Mouse (Mus musculus): ENCODE results near the gene Pdia6.

Gene Pdia6

DNA sequence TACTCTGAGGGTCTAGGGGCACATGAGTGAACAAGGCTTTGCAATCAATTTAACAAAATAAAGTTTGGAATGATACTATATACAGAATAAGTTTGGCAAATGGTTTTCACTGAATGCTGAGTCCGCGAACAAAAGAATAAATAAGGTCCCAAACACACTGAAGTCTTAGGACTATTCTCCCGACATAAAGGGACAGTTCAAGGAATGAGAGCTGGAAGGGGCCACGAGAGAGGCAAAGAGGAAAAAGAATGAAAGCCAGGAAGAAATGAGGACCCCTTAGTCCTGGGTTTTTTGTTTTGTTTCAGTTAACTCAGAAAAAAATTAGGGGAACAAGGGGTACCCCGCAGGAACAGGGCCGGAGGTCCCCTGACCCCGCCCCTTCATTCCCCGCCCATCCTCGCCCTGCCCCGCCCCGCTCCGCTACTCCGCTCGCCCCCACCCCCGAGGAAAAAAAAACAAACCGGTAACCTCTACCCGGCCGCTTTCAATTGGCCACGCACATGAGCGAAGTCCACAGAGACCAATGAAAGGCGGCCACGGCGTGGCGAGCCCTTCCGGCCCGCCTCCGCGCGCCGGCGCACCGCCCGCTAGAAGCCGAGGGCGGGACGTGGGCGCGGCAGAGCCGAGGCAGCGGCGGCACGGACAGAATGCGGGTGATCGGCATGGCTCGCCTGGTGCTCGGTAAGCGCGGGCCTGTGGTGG lies at the start of gene Pdia6:
Gene Pdia6, plus strand, starts transcription at position 575 of the 702 bp plus-strand sequence.
- DNase-seq, result peak; percentile 92

DNA sequence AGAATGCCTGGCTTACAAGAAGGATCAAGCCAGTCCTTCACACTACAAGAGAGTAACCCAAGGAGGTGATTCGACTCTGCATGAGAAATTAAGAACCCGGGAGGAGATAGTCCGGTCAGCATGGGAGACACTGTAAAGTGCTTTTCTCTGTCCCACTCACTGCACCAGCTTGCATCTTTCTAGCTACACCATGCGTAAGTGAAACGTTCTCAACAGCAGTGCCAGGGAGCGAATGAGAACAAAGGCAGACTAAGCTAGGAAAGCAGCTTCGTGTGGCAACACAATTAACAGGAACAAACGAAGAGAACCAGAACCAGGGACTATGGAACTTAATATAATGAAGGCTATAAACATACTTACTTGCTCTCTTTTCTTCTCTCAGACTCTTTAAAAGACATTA lies 48.0 kb upstream of the Pdia6 start:
- DNase-seq, result no peak

DNA sequence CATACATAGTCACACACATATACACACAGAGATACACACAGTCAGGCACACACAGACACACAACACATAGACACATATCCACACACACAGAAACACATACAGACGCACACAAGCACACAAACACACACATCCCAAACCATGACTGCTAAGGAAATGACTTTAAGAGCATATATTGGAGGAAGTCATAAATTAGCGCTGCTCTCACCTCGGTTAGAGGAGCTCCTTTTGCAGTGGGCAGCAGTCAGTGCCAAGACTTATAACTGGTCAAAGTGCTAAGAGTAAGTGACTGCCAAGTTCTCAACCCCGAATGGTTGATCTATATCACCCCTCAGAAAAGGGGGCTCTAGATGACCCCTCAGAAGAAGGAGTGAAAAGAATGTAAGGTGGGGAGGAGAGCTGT lies 47.2 kb upstream of the Pdia6 start:
- DNase-seq, result no peak

DNA sequence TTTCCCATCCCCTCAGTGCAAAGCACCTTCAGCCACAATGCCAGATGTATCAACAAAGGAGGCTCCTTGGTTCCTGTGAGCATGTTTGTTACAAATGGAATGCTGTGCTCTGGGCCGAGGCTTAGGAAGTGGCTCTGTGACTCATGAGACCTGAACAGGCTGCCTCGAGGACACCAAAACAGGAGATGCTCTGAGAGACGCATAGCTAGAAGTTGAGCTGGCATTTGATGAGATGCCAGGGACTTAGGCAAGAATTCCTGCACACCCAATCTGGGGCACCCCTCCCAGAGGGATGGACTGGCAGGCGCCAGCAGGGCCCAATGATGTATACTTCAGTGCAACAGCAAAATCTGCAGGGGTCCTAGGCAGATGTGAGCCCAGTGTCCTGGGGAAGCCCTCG lies 45.7 kb upstream of the Pdia6 start:
- no peak for DNase-seq

DNA sequence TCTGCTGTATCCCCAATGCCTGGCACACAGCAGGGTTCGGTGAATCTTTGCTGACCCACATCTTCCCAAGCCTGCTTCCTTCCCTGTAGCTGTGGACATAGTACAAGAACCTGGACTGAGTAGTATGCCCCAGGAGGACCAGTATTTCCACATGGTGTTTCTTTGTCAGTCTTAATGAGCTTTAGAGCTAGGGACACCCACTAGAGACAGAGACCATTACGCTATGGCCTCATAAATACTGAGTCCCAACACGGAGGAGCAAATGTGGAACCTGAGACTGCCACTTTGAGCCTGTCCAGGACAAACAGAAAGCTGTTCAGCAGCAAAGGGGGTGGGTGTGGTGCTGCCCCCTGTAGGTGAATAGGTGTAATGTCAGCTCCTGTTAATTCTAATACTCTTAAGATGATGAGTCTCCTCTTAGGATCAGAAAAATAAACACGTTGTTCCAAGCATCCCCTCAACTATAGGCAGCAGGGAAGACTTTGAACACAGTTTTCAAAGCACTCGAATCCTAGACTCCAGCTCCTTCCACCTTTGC lies 44.4 kb upstream of the Pdia6 start:
- peak; percentile 29 for DNase-seq

DNA sequence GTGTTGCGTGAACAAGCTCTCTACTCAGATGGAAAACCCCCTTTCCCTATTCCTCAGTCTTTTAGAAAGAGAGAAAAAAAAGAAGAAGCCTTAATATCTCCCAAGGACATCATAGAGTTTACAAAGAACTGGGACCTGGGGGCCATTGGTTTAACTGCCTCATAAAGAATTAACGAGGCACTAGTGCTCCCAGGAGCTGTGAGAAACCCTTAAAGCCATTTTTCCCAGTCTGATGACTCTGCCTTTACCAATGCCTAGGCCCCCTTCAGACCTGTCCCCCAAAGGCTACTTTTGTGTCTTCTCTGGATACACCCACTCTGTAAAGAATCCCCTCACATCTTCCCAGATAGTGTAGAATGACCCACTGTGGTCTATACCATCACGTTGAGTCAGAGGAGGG lies 43.3 kb upstream of the Pdia6 start:
- DNase-seq, result no peak

DNA sequence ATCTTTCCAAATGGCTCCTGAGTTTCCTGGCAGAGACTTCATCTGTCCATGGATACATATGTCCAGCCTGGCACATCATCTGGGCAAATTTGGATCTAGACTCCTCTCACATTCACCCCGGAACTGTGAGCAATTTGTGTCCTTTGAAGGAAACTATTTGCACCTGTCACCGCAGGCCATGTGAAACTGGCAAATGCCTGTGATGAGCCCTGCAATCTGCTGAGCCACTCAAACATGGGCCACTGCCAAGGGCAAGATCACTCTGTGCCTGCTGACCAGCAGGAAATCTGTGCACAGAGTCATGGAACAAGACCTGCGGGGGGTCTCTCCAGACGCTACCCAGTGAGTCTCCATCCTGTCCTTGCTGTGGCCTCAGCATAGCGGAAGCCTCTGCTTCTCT lies 41.3 kb upstream of the Pdia6 start:
- no peak for DNase-seq

DNA sequence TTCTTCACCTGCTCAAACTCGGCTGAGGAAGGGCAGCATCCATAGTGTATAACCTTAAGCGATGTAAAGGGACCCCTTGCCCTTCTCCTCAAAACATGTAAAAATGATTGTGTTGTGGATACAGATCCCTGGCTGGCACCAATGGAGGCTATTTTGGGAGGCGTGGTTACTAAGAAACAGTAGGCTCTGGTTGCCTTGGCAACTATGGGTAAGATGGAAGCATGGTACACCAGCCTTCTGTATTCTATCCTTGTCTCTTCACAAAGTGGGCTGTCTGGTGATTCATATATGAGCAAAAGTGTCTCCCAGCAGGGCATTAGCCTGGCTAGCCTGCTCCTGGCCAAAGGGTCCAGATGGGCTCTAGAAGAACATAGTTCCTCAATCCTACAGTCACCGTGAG lies 38.4 kb upstream of the Pdia6 start:
- no peak for DNase-seq

DNA sequence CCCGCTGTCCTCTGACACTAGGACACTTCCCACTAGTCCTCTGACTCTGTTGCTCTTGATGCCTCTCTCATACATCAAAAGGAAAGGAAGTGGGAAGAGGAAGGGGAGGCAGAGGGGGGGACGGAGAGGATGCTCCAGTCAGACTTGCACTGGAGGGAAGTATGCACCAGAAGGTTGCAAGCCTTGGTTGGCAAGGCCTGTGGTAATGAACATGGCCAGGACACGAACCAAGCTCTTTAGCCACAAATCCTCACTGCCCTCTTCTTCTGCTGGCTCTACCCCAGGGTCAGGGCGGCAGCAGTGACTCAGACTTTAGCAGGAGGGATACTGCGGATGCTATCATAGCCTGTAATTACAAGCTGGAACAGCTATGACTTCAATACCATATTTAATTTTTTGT lies 35.8 kb upstream of the Pdia6 start:
- no peak for DNase-seq

DNA sequence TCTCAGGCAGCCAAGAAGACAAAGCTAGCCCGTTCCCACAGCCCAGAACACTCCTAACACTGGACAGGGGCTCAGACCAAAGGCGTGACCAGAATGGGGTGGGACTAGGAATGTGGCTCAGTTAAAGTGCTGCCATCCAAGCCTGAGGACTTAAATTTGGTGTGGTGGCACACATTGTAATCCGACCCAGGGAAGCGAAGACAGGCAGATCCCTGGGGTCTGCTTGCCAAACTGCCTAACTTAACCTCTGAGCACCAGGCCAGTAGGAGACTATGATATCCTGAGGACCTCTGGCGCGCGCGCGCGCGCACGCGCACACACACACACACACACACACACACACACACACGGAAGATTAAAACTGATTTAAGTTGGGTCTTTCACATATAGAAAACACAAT lies 34.8 kb upstream of the Pdia6 start:
- no peak for DNase-seq

DNA sequence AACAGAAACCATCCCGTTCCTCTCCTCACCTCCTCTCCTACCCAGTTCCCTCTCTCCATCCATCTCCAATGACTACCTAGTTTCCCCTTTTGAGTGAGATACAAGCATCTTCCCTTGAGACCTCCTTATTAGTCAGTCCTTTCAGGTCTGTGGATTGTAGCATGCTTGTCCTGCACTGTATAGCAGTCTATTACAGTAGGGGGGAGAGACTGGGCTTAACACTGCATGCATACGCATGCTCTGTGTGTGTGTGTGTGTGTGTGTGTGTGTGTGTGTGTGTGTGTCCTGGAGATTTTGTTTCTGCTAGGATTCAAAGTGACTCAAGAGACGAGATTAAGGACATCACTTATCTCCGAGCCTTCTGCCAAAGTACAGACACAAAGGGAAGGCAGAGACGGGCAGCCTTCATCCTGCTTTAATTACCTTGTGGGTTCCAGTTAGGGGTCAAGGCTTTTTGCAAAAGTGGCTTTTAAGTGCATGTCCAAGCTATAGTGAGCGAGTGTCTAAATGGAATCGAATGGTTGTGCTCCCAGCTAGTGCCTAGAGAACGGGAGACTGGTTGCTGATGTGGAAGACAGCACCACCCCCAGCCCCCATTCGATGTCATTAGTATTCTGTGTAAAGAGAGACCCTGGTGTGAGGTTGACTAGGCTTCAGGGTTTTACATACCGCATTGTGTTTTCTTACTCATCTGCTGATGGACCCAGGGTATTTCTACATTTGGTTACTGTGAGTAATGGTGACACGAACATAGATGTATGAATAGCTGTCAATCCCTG lies 30.6 kb upstream of the Pdia6 start:
- DNase-seq, result no peak

DNA sequence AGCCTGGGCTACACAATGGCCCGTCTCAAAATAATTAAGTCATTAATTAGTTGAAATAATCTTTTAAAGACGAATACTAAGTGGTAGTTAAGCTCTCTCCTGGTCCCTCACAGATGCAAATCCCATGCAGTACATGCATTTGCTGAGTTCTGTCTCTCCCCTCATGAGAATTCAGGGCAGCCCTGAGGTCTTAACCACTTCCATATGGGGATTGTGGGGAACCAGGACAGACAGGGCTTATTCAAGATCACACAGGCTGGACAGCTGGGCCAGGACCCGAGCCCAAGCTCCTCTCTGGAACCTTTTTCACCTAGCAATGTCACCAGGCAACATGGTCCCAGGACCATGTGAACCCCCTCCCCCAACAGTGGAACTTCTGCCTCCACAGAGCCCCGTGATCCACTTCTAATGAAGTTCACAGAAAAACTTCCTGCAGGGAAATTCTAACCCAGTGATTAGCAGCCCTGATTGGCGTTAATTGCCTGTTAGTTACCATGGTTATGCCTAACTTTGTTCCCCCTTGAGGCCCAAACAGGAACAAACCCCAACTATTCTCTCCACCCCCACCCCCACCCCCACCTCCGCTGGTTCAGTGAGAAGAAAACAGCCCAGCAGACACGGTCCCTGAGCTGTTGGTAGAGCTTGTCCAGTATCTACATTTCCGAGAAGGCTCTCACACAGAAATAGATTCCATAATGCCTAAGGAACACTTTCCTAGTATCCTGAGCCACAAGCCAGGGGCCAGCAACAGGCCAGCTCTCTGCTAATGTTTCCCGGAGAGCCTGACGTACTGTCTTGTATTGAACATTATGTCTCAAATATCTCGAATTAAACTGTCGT lies 27.5 kb upstream of the Pdia6 start:
- no peak for DNase-seq

DNA sequence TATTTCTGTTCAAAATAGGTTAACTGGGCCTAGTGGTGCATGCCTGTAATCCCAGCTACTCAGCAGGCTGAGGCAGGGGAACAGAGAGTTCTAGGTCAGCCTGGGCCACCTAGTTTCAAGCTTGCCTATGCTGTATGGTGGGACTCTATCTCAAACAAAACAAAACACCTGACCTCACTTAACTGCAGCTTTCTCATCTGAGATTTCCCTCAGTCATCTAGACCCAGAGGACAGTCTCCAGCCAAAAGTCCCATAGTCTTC lies 27.0 kb upstream of the Pdia6 start:
- DNase-seq, result no peak

DNA sequence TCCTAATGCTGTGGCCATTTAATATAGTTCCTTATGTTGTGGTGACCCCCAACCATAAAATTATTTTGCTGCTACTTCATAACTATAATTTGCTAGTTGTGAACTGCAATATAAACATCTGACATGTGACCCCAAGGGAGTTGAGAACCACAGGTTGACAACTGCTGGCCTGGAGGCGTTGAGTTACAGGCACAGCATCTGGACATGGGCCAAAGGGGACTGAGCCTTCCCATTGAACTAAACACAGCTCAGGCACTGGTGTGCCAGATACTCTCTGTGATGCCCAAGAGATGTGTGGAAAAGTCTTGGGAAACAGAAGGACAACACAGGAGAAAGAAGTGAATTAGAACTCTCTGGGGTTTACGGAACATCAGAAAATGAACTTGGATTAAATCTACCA lies 25.3 kb upstream of the Pdia6 start:
- DNase-seq, result no peak

DNA sequence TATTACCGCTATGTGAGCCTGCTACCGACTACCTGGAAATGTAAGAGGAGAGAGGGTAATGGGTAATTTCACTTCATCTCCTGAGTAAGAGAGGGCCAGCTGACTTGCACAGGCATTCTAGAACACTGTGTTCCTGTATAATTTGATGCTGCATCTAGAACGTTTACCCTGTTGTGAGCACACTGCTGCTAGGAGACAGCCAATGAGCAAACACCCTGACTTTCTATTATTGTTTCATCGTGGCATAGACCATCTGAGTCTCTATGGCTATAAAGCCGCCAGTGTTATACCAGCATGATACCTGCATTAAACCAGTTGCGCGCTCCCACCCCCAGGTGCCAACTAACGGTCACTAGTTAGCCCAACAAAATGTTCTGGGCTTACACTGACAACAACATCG lies 24.7 kb upstream of the Pdia6 start:
- DNase-seq, result no peak

DNA sequence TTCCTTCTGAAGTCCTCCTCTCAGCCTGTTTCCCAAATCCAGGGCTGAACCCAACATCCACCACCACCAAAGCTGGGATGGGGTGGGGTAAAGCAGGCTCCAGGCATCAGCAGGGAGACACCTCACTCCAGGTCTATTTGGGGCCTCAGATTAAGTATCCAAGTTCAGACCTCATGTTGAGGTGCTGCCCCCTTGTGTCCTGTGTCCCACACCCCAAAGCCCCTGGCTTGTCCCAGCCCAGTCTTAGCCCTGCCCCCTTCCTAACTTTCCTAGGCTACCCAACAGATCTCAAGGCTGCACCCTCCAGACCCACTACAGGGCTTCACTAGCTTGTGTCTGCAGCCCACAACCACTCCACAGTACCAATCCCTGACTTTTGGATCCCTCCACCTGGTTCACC lies 24.3 kb upstream of the Pdia6 start:
- DNase-seq, result peak; percentile 26

DNA sequence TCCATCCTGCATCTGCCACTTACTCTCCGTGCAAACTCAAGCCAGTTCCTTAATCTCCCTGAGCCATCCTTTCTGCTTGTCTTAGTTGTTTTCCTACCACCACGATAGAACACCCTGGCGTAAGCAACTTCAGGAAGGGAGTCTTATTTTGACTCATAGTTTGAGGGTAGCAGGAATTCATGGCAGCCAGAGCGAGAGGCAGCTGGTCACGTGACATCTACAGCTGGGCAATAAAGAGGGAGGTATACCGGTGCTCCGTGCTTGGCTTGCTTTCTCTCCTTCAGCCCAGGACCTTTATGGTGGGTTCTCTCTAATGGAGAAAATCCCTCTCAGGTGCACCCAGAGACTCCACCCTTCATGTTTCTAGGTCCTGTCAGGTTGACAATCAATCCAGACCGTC lies 15.4 kb upstream of the Pdia6 start:
- no peak for DNase-seq

DNA sequence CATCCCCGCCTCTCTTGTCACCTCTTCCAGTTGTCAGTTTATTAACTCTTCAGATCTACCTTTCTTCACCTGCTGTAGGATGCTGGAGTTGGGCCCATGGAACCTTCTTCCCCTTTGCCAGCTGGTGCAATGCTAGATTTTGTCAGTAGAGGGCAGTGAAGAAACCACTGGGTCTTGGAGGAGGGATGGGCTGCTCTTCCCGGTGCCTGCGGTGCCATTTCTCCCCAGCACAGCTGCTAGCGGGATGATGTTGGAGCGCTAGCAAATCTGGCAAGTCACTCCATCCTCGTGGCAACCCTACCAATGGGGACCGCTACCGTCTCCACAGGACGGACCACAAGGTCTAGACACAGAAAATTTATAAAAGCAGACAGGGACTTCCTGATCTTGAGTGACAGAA lies 13.3 kb upstream of the Pdia6 start:
- DNase-seq, result peak; percentile 74

DNA sequence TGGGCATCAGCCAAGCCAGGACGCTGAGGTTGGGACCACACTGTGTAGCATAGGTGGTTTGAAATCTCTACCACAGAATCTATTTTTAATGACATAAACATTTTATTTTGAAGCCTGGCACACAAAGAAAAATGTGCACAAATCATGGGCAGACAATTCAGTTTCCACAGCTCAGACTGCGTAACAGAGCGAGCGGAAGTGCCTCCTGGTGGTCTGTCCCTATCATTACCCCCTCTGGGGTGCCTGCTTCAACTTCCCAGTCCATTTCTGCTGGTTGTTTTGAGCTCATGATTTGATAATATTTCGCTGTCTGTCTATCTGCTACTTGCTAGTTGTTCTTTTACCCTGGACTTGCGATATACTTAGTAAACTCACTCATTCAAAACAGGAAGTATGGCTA lies 10.7 kb upstream of the Pdia6 start:
- no peak for DNase-seq

DNA sequence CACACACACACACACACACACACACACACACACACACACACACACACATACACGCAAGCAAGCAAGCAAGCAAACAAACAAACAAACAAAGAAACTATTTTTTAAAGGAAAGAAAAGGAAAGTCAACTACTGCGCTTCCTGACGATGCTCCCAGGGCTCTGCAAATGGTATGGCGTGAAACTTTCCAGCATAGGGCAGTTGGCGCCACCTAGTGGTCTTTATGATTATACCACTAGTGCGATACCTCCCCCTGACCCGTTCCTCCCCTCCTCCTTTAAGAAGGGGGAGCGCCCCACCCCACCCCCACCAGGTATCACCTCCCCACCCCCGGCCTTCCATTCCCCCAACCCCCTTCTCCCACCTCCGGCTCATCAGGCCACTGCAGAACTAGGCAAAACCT lies 9.4 kb upstream of the Pdia6 start:
- DNase-seq, result peak; percentile 72

DNA sequence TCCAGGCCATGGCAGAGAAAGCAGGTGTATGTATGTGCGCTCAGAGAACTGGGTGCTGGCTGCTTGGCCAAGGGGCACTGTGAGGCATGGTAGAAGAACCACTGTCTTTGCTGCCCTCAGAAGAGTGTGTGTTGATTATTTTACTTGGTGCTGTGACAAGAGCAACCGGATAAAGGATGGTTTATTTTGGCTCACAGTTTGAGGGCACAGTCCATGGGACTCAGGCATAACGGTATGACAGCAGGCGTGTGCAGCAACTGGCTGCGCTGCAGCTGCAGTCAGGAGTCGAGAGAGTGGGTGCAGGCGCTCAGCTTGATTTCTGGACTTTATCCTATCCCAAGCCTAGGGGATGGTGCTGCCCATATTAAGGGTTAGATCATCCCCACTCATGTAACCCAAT lies 7.9 kb upstream of the Pdia6 start:
- no peak for DNase-seq

DNA sequence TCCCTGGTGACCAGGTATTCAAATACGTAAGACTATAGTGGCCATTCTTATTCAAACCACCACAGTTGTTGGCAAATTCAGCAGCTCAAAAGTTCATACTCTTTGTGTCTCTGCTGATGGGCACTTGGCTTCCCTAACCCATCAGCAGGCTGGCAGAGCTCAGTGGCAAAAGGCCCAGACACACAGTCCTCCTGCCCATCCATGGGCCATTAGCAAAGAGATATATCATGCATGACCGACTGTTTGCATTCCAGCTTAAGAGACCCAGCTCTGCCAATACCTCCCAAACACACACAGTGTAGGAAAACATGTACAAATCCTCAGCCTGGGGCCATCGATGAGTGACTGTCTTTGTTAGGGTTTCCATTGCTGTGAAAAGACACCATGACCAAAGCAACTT lies 5.3 kb upstream of the Pdia6 start:
- no peak for DNase-seq

DNA sequence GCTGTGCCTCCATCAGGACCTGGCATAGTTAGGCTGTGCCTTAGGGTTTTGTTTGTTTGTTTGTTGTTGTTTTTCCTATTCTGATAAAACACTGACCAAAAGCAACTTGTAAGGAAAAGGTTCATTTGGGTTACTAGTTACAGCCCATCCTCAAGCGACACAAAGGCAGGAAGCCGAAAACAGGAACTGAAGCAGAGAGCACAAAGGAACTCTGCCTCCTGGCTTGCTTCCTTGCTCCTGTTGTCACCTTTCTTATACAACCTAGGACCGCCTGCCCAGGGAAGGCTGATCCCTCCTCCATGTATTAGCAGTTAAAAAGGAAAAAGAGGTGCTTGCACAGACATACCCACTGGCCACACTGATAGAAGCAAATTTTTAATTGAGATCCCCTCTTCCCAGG lies 2.5 kb upstream of the Pdia6 start:
- DNase-seq, result no peak

DNA sequence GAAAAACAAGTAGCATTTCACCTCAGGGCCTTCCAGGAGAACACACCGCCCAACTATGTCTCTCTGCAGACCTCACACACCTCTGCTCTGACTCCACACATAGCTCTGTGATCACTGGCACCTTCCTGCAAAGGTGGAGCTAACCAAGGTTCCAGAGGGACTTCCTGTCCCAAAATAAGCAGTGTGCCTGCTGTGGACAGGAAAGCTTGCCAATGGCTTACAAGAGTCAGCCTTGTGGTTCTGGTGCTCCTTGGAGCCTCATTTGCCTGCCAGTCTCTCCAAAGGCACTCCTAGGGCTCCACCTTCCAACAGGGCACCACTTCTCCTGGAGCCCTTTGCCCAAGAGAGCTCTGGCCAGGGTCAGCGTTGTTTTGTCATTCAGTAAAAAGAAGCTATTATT lies 1.5 kb upstream of the Pdia6 start:
- DNase-seq, result no peak
